Mouse (Mus musculus) CH12.LX (cell line): Measurements from ENCODE around the gene Lat2. TPM values are rescaled to one million over a fixed set of nuclear protein-coding genes. Genes with fewer than 3 reads are reported as not detected.
A peak's percentile ranks its signal among the peaks of the same experiment; 100 is the strongest.

Experiments
- DNase-seq: peaks from one replicate; pipeline ENCODE4 v3.0.0-alpha.2; 2013; ENCODE audit errors: extremely low read depth
- H3K27ac ChIP-seq: 2 replicates; pipeline ENCODE4 v1.5.1; 2012; ENCODE audit warnings: low read depth, mild to moderate bottlenecking, control low read depth, moderate library complexity; ENCODE audit not compliant: insufficient read depth
- H3K27me3 ChIP-seq: replicated peaks from 2 replicates; pipeline ENCODE3; 2012; ENCODE audit warnings: inconsistent platforms
- H3K36me3 ChIP-seq, 2 experiments: replicated peaks in 1 of 2; 2 replicates each; pipeline versions ENCODE3 to v1.6.1; 2012; ENCODE audit warnings: inconsistent platforms in 1 of 2, low read length in 1 of 2, mild to moderate bottlenecking in 1 of 2, mixed read lengths in 1 of 2, moderate library complexity in 1 of 2; ENCODE audit not compliant: control insufficient read depth in 1 of 2, insufficient read depth in 1 of 2
- H3K4me1 ChIP-seq, 2 experiments: 2 replicates each; pipeline ENCODE4 v1.6.1; 2012; ENCODE audit warnings: inconsistent platforms in 1 of 2, moderate library complexity in 1 of 2; ENCODE audit not compliant: insufficient read depth in 2 of 2, control insufficient read depth in 1 of 2
- H3K4me2 ChIP-seq: 2 replicates; pipeline ENCODE4 v1.6.1; 2012; ENCODE audit warnings: low read depth, mild to moderate bottlenecking, control low read depth; ENCODE audit not compliant: poor library complexity, insufficient read depth, severe bottlenecking
- H3K4me3 ChIP-seq, 3 experiments: fragments of 150-350 bp in 1 of 3; sonication (generic) in 1 of 3; replicated peaks in 1 of 3; 2 replicates each; pipeline versions ENCODE3 to v1.5.1; 2011 to 2012; ENCODE audit warnings: low read depth in 2 of 3, low read length in 2 of 3, mild to moderate bottlenecking in 2 of 3, moderate library complexity in 2 of 3, control low read depth in 1 of 3, improper control_type of control experiment in 1 of 3, inconsistent platforms in 1 of 3, mixed read lengths in 1 of 3; ENCODE audit not compliant: poor library complexity in 1 of 3
- H3K79me2 ChIP-seq: replicated peaks from 2 replicates; pipeline ENCODE4 v1.6.1; 2012; ENCODE audit warnings: mild to moderate bottlenecking, moderate library complexity; ENCODE audit not compliant: control insufficient read depth, poor library complexity, insufficient read depth, severe bottlenecking; ENCODE audit errors: extremely low read depth
- H3K9ac ChIP-seq: 2 replicates; pipeline ENCODE4 v1.6.1; 2012; ENCODE audit warnings: low read depth, mild to moderate bottlenecking, control low read depth, moderate library complexity; ENCODE audit not compliant: insufficient read depth
- H3K9me3 ChIP-seq: replicated peaks from 2 replicates; pipeline ENCODE3; 2012; ENCODE audit warnings: low read length, inconsistent platforms, mixed read lengths
- BHLHE40 ChIP-seq: IDR thresholded peaks from 2 replicates; pipeline ENCODE4 v1.6.1; 2011; ENCODE audit warnings: mild to moderate bottlenecking, low read depth, low read length, improper control_type of control experiment
- CTCF ChIP-seq, 2 experiments: IDR thresholded peaks in 1 of 2; conservative IDR thresholded peaks in 1 of 2; 2 replicates each; pipeline ENCODE4 v1.5.1; 2011 to 2012; ENCODE audit warnings: low read depth in 2 of 2, low read length in 2 of 2, improper control_type of control experiment in 1 of 2, inconsistent platforms in 1 of 2, mild to moderate bottlenecking in 1 of 2, moderate library complexity in 1 of 2
- ELF1 ChIP-seq: IDR thresholded peaks from 2 replicates; pipeline ENCODE4 v1.6.1; 2014; ENCODE audit warnings: low read depth, mild to moderate bottlenecking, inconsistent platforms, low read length, improper control_type of control experiment
- JUN ChIP-seq: IDR thresholded peaks from 2 replicates; pipeline ENCODE4 v1.6.1; 2011; ENCODE audit warnings: low read depth, mild to moderate bottlenecking, low read length, improper control_type of control experiment, moderate library complexity; ENCODE audit not compliant: insufficient read depth
- MYC ChIP-seq: IDR thresholded peaks from 2 replicates; pipeline ENCODE4 v1.6.1; 2011; ENCODE audit warnings: low read depth, mild to moderate bottlenecking, improper control_type of control experiment, low read length
- NELFE ChIP-seq: IDR thresholded peaks from 2 replicates; pipeline ENCODE4 v1.6.1; 2011; ENCODE audit warnings: low read depth, low read length, improper control_type of control experiment
- RAD21 ChIP-seq: IDR thresholded peaks from 2 replicates; pipeline ENCODE4 v1.6.1; 2011; ENCODE audit warnings: low read depth, mild to moderate bottlenecking, low read length, improper control_type of control experiment, moderate library complexity
- RCOR1 ChIP-seq: conservative IDR thresholded peaks from 2 replicates; pipeline ENCODE4 v1.6.1; 2012; ENCODE audit warnings: low read depth, mild to moderate bottlenecking, inconsistent platforms, low read length, improper control_type of control experiment
- SIN3A ChIP-seq: IDR thresholded peaks from 2 replicates; pipeline ENCODE4 v1.6.1; 2012; ENCODE audit warnings: low read length, improper control_type of control experiment, inconsistent platforms
- SMC3 ChIP-seq: IDR thresholded peaks from 2 replicates; pipeline ENCODE4 v1.6.1; 2011; ENCODE audit warnings: low read depth, low read length, improper control_type of control experiment
- TCF12 ChIP-seq: IDR thresholded peaks from 2 replicates; pipeline ENCODE4 v1.6.1; 2014; ENCODE audit warnings: low read depth, mild to moderate bottlenecking, inconsistent platforms, low read length, improper control_type of control experiment
- UBTF ChIP-seq: IDR thresholded peaks from 2 replicates; pipeline ENCODE4 v1.6.1; 2012; ENCODE audit warnings: low read depth, mild to moderate bottlenecking, inconsistent platforms, low read length, improper control_type of control experiment, moderate library complexity
- dilution Hi-C: fragments of 300-500 bp; cut with MboI; formaldehyde crosslinking; loops from 2 replicates; pipeline ENCODE4 v1.14.3; 2020; ENCODE audit warnings: low sequenced_read_pairs; ENCODE audit not compliant: extremely low pct_unique_long_range_greater_than_20kb, extremely low pct_ligation_motif_present
- in situ Hi-C: fragments of 300-500 bp; cut with MboI; formaldehyde crosslinking; loops from 3 replicates; pipeline ENCODE4 v1.14.3; 2019; ENCODE audit warnings: low sequenced_read_pairs, low pct_ligation_motif_present, low pct_unique_long_range_greater_than_20kb, mixed read lengths
- polyA plus RNA-seq: library from polyadenylated mRNA; unstranded; fragments of >175 nt; gene quantifications from 2 replicates; pipeline ENCODE4 v1.2.1, GENCODE M21; 2012; ENCODE audit warnings: low read depth; ENCODE audit not compliant: insufficient read length
- total RNA-seq, 2 experiments: library from RNA; depleted of rRNA; stranded (reverse); fragments of 300-350 nt in 1 of 2; fragments of >200 nt in 1 of 2; gene quantifications; 2 replicates each; pipeline ENCODE4 v1.2.3; 2012 to 2014

The Lat2 gene
- total and polyA plus RNA-seq, 3 experiments, result 89.7 to 121 (median 108) TPM

DNA sequence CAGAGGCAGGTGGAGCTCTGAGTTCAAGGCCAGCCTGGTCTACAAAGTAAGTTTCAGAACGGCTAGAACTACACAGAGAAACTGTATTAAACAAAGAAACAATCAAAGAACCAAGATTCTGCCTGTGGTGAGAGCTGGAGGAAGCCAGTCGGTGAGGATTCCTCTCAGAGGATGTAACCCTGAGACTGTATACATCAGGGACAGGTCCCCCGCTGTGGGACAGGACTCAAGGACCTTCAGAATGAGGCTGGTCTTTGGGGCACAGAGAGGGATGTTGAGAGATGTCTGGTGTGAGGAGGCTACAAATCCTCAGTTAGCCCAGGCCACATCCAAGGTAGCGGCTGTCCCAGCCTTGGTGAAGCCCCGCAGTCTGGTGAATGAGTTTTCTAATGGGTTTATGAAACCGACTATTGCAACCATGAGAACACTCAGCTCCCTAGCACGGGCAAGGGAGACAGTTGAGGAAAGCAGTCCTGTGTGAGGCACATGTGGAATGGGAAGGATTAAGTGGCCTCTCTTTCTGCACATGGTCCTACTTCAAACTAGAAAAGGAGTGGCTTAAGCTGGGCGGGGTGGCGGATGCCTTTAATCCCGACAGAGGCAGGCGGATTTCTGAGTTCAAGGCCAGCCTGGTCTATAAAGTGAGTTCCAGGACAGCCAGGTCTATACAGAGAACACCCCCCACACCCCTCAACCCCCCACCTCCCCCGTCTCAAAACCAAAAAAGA, 4.7 kb downstream of the Lat2 start:
- peaks cover 34 to 54% of the 10 kb centered on the region in 2 experiments for H3K36me3 ChIP-seq
- H3K27ac ChIP-seq, result no peak overlapping the region
- peaks cover 15 to 56% of the 10 kb centered on the region in 2 experiments for H3K4me1 ChIP-seq
- H3K9ac ChIP-seq, result no peak overlapping the region
- no peaks in the 10 kb centered on the region for H3K9me3 ChIP-seq
- no peak for TF ChIP-seq UBTF
- no peak for TF ChIP-seq NELFE
- no peak for TF ChIP-seq ELF1
- no peak for TF ChIP-seq JUN
- TF ChIP-seq MYC, result no peak
- TF ChIP-seq RCOR1, result no peak
- no peak for TF ChIP-seq SMC3
- no peaks in the 10 kb centered on the region for H3K27me3 ChIP-seq
- in situ Hi-C loops (loop anchor here (25.0 kb wide), 1 partner anchor 248 kb away; no protein-coding TSS in a partner anchor), dilution Hi-C loops (no loop called here)
- DNase-seq, result no peak
- no peak overlapping the region for H3K4me3 ChIP-seq
- peaks cover 34% of the 10 kb centered on the region for H3K79me2 ChIP-seq
- no peak overlapping the region for H3K4me2 ChIP-seq

DNA sequence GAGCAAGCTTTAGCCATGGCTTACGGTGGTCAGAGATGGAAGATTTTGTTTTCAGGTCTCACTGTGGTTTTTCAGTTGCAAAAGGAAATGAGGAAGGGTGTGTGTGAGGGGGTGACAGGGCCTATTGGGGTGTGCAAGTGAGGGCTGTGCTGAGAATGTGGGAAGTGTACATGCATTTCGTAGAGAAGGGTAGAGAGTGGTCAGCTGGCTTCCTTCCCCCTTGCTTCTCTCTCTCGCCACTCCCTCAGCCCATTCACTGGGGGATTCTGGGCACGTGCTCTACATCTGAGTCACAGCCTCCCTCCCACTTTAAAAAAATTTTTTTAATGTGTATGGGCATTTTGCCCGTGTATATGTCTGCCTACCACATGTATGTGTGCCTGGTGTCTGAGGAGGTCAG, 7.7 kb downstream of the Lat2 start:
- peaks cover 60 to 82% of the 10 kb centered on the region in 2 experiments for H3K36me3 ChIP-seq
- no peak overlapping the region for H3K9ac ChIP-seq
- in situ Hi-C loops, result loop anchor here (25.0 kb wide), 1 partner anchor 245 kb away; no protein-coding TSS in a partner anchor
- no peak overlapping the region for H3K4me3 ChIP-seq
- H3K79me2 ChIP-seq, result peaks cover 26% of the 10 kb centered on the region
- peaks cover 13 to 49% of the 10 kb centered on the region in 2 experiments for H3K4me1 ChIP-seq
- no peak overlapping the region for H3K27ac ChIP-seq
- H3K4me2 ChIP-seq, result no peak overlapping the region
- TF ChIP-seq SIN3A, result no peak
- peak; percentile 84 for TF ChIP-seq BHLHE40
- dilution Hi-C loops, result no loop called here
- H3K27me3 ChIP-seq, result no peaks in the 10 kb centered on the region
- no peaks in the 10 kb centered on the region for H3K9me3 ChIP-seq
- peak; percentile 28 for DNase-seq

DNA sequence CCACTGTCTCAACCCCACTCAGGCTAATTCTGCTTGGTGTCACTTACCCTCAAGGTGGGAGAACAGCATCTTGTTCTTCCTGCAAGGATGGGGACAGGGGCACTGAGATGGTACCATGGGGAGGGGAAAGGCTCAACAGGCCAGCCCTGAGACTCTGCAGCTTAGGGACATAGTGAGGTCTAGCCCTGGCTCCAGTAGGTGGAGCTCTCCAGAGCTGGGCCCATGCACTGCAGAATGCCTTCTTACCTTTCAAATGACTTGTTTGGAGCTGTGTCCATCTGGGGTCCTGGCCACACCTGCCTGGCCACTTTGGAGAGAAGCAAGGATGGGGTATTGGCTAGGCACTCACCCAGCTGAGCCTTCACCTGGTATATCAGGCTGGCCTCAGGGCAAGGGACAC, 8.5 kb downstream of the Lat2 start:
- dilution Hi-C loops, result no loop called here
- Histone ChIP-seq H3K36me3 (peaks cover 65 to 87% of the 10 kb centered on the region in 2 experiments), H3K79me2 (peaks cover 22% of the 10 kb centered on the region), H3K4me1 (peaks cover 7 to 42% of the 10 kb centered on the region in 2 experiments), H3K4me2 (no peak overlapping the region), H3K27me3 (no peaks in the 10 kb centered on the region), H3K4me3 (no peak overlapping the region), H3K27ac (no peak overlapping the region), H3K9me3 (no peaks in the 10 kb centered on the region), H3K9ac (no peak overlapping the region)
- DNase-seq, result no peak
- TF ChIP-seq CTCF (conservative IDR thresholded peaks at IDR 0.05 in 1 of 2, IDR thresholded peaks at IDR 0.05 in 1 of 2; ENCODE audit: low read depth in 2 of 2, low read length in 2 of 2), result peak in 1 of 2 experiments; percentile 52; a peak in 2 of 4 replicates
- no peak for TF ChIP-seq TCF12
- TF ChIP-seq RAD21, result peak; percentile 14
- peak; percentile 46 for TF ChIP-seq SMC3
- in situ Hi-C loops, result loop anchor here (25.0 kb wide), 1 partner anchor 244 kb away; no protein-coding TSS in a partner anchor
